Mouse (Mus musculus) heart, postnatal 0 days (tissue): Measurements from ENCODE around the gene Smtnl2. TPM values are rescaled to one million over a fixed set of nuclear protein-coding genes. Genes with fewer than 3 reads are reported as not detected.
A peak's percentile ranks its signal among the peaks of the same experiment; 100 is the strongest.

Source experiments
- ATAC-seq: fragments of 200-750 bp; cut with Nextera tagmentation; 2 replicates; pipeline ENCODE4 v1.8.0; 2017; ENCODE audit warnings: low read depth, moderate number of reproducible peaks, moderate library complexity; ENCODE audit not compliant: insufficient read depth
- DNase-seq: peaks from one replicate; pipeline ENCODE4 v3.0.0-alpha.2; 2016; ENCODE audit warnings: low spot score
- H3K27ac ChIP-seq: fragments of 300-500 bp; sonication (generic); 2 replicates; pipeline ENCODE4 v1.5.1; 2014; ENCODE audit warnings: low read depth, mild to moderate bottlenecking
- H3K27me3 ChIP-seq: fragments of 300-500 bp; sonication (generic); 2 replicates; pipeline ENCODE4 v1.6.1; 2014; ENCODE audit warnings: low read length, mixed read lengths; ENCODE audit not compliant: control insufficient read depth, insufficient read depth
- H3K36me3 ChIP-seq: fragments of 300-500 bp; sonication (generic); replicated peaks from 2 replicates; pipeline ENCODE4 v1.6.1; 2014; ENCODE audit warnings: low read length, mixed read lengths; ENCODE audit not compliant: control insufficient read depth, insufficient read depth
- H3K4me1 ChIP-seq: fragments of 300-500 bp; sonication (generic); 2 replicates; pipeline ENCODE4 v1.6.1; 2014; ENCODE audit warnings: antibody characterized with exemption; ENCODE audit not compliant: control insufficient read depth, insufficient read depth
- H3K4me2 ChIP-seq: fragments of 300-500 bp; sonication (generic); 2 replicates; pipeline ENCODE4 v1.6.1; 2014; ENCODE audit warnings: low read depth, mild to moderate bottlenecking, low read length, moderate library complexity
- H3K4me3 ChIP-seq: fragments of 300-500 bp; sonication (generic); 2 replicates; pipeline ENCODE4 v1.5.1; 2014; ENCODE audit warnings: low read depth, low read length
- H3K9ac ChIP-seq: fragments of 300-500 bp; sonication (generic); replicated peaks from 2 replicates; pipeline ENCODE4 v1.6.1; 2014; ENCODE audit warnings: low read depth, low read length, mixed read lengths
- H3K9me3 ChIP-seq: fragments of 300-500 bp; sonication (generic); replicated peaks from 2 replicates; pipeline ENCODE4 v1.6.1; 2016; ENCODE audit warnings: low read length; ENCODE audit not compliant: control insufficient read depth
- CTCF ChIP-seq: IDR thresholded peaks from 2 replicates; pipeline ENCODE4 v1.5.1; 2016; ENCODE audit warnings: antibody characterized with exemption, control low read depth, low read depth
- EP300 ChIP-seq: IDR thresholded peaks from 2 replicates; pipeline ENCODE4 v1.6.1; 2016; ENCODE audit warnings: antibody characterized with exemption, low read depth
- whole genome bisulfite sequencing: fragments of 180-500 bp; shearing (Covaris S2); extraction: QIAGEN DNeasy Blood & Tissue Kit; methylation state at CpG from one replicate; pipeline ENCODE4 v1.1.7; 2014; 5-methylcytosine and 5-hydroxymethylcytosine counted together
- polyA plus RNA-seq: library from polyadenylated mRNA; unstranded; fragments of >200 nt; fragmentation: Nextera tagmentation; extraction: Ambion mirVana; gene quantifications from 2 replicates; pipeline ENCODE4 v1.2.1, GENCODE M21; 2015
- total RNA-seq: library from RNA; depleted of rRNA; stranded (reverse); fragments of >200 nt; gene quantifications from 2 replicates; pipeline ENCODE4 v1.2.3, GENCODE M21; 2014; ENCODE audit warnings: low replicate concordance

The Smtnl2 gene
- total and polyA plus RNA-seq, 2 experiments from 2014 or later, result 72.9 to 88.5 TPM

DNA sequence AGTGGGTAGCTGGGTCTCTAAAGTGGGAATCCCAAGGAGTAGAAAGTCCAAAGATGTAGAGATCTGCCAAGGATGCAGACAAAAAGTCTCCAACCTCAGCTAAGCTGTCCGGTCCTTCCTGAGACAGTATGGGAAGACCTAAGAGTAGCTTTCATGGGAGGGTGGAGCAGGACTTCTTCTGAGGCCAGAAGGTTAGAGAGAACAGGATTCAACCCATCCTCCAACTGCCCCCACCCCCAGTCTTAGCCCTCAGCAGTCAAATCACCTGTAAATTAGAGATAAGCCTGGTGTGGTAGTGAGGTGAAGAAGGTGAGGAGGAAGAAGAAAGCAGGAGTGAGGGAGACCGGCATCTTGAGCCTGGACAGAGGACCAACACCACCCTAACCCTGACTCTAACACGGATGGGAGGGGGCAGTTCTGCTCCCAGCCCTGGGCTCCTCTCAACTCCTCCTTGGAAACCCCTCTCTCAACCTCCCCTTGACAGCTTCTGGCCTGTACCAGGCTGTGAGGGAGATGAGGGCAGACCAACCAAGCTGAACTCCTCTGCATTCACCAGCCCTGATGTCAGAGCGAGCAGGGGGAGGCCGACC is 2.2 kb upstream of the Smtnl2 start:
- no peak for TF ChIP-seq EP300
- TF ChIP-seq CTCF, result no peak
- Histone ChIP-seq H3K36me3 (no peaks in the 10 kb centered on the region), H3K4me1 (peaks cover 67% of the 10 kb centered on the region), H3K27ac (peak overlapping the region; percentile 86), H3K27me3 (no peaks in the 10 kb centered on the region), H3K4me3 (peak overlapping the region; percentile 17), H3K9me3 (no peaks in the 10 kb centered on the region), H3K4me2 (peak overlapping the region; percentile 52), H3K9ac (0 out of 2 replicates have a peak overlapping the region, but pooled peaks have one; percentile 24)
- ATAC-seq (no peak), DNase-seq (no peak)
- WGBS, result 56% methylated on average over 5 of the region's 5 CpGs

DNA sequence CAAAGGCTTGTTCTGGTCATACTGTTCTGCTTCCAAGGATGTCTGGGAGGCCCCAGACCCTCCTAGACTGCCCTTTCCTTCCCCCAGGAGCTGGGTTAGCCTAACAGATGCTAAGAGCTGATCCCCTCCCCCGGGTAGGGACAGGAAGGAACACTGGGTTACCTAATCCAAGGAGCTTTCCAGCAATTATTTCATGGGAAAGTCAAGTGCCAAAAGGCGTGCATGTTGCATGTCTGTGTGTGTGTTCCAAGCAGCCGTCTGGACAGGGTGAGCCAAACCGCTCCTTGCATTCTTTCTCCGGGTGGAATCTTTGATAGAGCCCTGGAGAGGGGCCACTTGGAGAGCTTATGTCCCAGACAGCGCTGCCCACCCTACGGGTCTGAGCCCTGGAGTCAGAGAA is 1.5 kb upstream of the Smtnl2 start:
- H3K36me3 ChIP-seq, result no peaks in the 10 kb centered on the region
- peaks cover 68% of the 10 kb centered on the region for H3K4me1 ChIP-seq
- peak overlapping the region; percentile 86 for H3K27ac ChIP-seq
- peak overlapping the region; percentile 52 for H3K4me2 ChIP-seq
- no peaks in the 10 kb centered on the region for H3K27me3 ChIP-seq
- peak overlapping the region; percentile 24; the same call in 1 of the 2 replicates for H3K9ac ChIP-seq
- peak; percentile 77 for DNase-seq
- H3K4me3 ChIP-seq, result peak overlapping the region; percentile 17
- peak; percentile 19 for ATAC-seq
- H3K9me3 ChIP-seq, result no peaks in the 10 kb centered on the region
- TF ChIP-seq EP300 (0 out of 2 replicates have a peak, but pooled peaks have one; percentile 87), CTCF (no peak)
- whole genome bisulfite sequencing, result 26% methylated on average over 7 of the region's 7 CpGs

DNA sequence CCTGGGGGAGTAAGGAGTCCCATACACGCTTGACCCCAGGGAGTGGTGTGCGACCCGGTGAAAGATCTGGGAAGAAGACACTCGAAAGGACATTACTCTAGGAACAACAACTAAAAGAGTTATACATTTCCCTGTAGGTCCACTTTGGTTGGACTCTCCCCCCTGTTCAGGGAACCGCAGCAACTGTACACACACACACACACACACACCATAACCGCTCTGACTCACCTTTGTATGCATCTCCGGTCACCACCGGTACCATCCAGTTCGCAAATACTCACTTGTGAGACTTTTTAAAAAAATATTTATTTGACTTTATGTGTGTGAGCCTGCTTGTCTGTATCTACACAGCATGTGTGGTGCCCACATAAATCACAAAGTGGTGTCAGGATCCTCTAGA is 432 bp upstream of the Smtnl2 start:
- 25% methylated on average over 9 of the region's 9 CpGs for WGBS
- ATAC-seq, result no peak
- H3K27ac ChIP-seq, result peak overlapping the region; percentile 86

DNA sequence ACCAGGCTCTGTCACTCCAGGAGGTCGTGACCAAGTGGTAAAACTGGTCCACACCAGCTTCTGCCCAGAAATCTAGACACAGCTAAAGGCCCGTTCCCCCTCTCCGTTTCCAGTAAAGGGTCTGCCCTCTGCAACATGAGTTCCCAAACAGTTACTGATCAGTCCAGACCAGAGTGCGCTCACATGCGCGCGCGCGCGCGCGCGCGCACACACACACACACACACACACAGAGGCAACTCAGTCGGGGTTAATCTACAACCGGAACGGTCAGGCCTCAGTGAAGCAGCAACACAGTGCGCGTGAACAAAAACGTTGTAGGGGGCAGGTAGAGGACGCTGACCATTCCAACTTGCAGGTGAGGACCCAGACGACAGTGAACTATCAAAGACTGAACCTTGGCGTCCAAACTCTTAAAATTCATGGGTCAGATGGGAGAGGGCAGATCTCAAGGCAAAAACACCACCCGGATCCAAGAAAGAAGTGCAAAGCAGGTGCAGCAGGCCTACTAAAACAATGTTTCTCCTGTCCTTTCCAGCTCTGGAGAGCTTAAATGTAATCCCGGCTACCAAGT is 906 bp downstream of the Smtnl2 start:
- no peak for DNase-seq
- peak overlapping the region; percentile 66 for H3K9ac ChIP-seq
- H3K27me3 ChIP-seq, result no peaks in the 10 kb centered on the region
- H3K4me1 ChIP-seq, result peaks cover 72% of the 10 kb centered on the region
- peak overlapping the region; percentile 92 for H3K4me2 ChIP-seq
- H3K9me3 ChIP-seq, result no peaks in the 10 kb centered on the region
- peak overlapping the region; percentile 82 for H3K4me3 ChIP-seq
- no peaks in the 10 kb centered on the region for H3K36me3 ChIP-seq
- TF ChIP-seq EP300, result 0 out of 2 replicates have a peak, but pooled peaks have one; percentile 21
- no peak for TF ChIP-seq CTCF
- WGBS, result under 1% methylated on average over 25 of the region's 25 CpGs
- no peak for ATAC-seq
- H3K27ac ChIP-seq, result peak overlapping the region; percentile 86

More for the DNA sequence above, 432 bp upstream of the Smtnl2 start:
- no peak for TF ChIP-seq CTCF
- TF ChIP-seq EP300, result no peak
- peak overlapping the region; percentile 92 for H3K4me2 ChIP-seq
- H3K9ac ChIP-seq, result peak overlapping the region; percentile 66; the same call in 1 of the 2 replicates
- H3K9me3 ChIP-seq, result no peaks in the 10 kb centered on the region
- peaks cover 67% of the 10 kb centered on the region for H3K4me1 ChIP-seq
- H3K4me3 ChIP-seq, result peak overlapping the region; percentile 82
- H3K27me3 ChIP-seq, result no peaks in the 10 kb centered on the region
- H3K36me3 ChIP-seq, result no peaks in the 10 kb centered on the region
- no peak for DNase-seq

DNA sequence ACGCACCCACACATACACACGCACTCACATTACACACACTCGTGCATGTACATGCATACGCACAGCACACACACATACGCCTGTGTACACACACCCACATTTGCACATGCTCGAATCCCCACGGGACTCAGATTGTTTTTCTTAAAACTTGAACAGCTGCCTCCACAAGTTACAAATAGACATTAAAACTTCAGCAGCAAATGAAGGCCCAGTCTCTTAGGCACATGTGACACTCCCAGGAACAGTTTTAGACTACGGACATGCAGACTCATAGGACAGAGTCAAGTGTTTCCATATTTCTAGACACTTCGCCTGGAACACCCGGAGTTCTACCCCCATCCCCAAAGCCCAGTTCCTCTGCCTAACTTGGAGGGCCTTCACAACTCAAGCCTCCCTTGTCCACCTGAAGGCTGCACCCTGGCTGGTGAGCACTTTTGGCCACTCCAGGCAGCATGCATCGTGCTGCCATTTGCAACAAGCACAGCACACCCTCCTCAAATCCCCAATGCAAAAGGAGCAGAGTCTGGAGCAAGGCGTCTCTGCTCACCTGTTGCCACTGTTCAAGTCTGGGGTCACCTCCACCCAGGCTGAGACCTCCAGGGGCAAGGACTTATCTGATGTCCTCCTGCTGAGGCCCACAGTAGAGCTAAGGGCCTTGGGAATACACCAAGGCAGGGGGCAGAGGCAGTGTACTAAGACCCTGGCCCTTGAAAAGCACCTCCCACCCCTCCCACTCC is 1.7 kb downstream of the Smtnl2 start:
- DNase-seq (no peak), ATAC-seq (no peak)
- 33% methylated on average over 12 of the region's 12 CpGs for WGBS
- Histone ChIP-seq H3K4me3 (peak overlapping the region; percentile 82), H3K4me1 (peaks cover 65% of the 10 kb centered on the region), H3K27ac (peak overlapping the region; percentile 70), H3K9me3 (no peaks in the 10 kb centered on the region), H3K27me3 (no peaks in the 10 kb centered on the region), H3K36me3 (no peaks in the 10 kb centered on the region), H3K9ac (peak overlapping the region; percentile 66), H3K4me2 (peak overlapping the region; percentile 92)
- TF ChIP-seq EP300, result no peak
- no peak for TF ChIP-seq CTCF
